Mouse (Mus musculus) forebrain, embryonic 15.5 days (tissue): ENCODE measurements around the gene Pacs1. TPM values are rescaled to one million over a fixed set of nuclear protein-coding genes. Genes with fewer than 3 reads are reported as not detected.
A peak's percentile ranks its signal among the peaks of the same experiment; 100 is the strongest.

Experiments used
- ATAC-seq: fragments of 200-750 bp; cut with Nextera tagmentation; replicated peaks from 2 replicates; pipeline ENCODE4 v1.8.0; 2017; ENCODE audit warnings: mild to moderate bottlenecking, moderate TSS enrichment, moderate library complexity
- H3K27ac ChIP-seq: fragments of 300-500 bp; sonication (generic); replicated peaks from 2 replicates; pipeline ENCODE4 v1.5.1; 2015; ENCODE audit warnings: mild to moderate bottlenecking, inconsistent platforms
- H3K27me3 ChIP-seq: fragments of 300-500 bp; sonication (generic); 2 replicates; pipeline ENCODE4 v1.6.1; 2015; ENCODE audit warnings: inconsistent platforms
- H3K36me3 ChIP-seq: fragments of 300-500 bp; sonication (generic); 2 replicates; pipeline ENCODE4 v1.6.1; 2015; ENCODE audit warnings: mild to moderate bottlenecking, inconsistent platforms
- H3K4me1 ChIP-seq: fragments of 300-500 bp; sonication (generic); 2 replicates; pipeline ENCODE4 v1.6.1; 2015; ENCODE audit warnings: inconsistent platforms
- H3K4me2 ChIP-seq: fragments of 300-500 bp; sonication (generic); replicated peaks from 2 replicates; pipeline ENCODE4 v1.6.1; 2015; ENCODE audit warnings: mild to moderate bottlenecking, inconsistent platforms
- H3K4me3 ChIP-seq: fragments of 300-500 bp; sonication (generic); 2 replicates; pipeline ENCODE4 v1.5.1; 2015; ENCODE audit warnings: mild to moderate bottlenecking, inconsistent platforms
- H3K9ac ChIP-seq: fragments of 300-500 bp; sonication (generic); replicated peaks from 2 replicates; pipeline ENCODE4 v1.6.1; 2015; ENCODE audit warnings: mild to moderate bottlenecking, inconsistent platforms
- H3K9me3 ChIP-seq: fragments of 300-500 bp; sonication (generic); 2 replicates; pipeline ENCODE4 v1.6.1; 2016; ENCODE audit warnings: inconsistent platforms
- WGBS: fragments of 180-500 bp; shearing (Covaris S2); methylation state at CpG from one replicate; pipeline ENCODE4 v1.1.7; 2015; ENCODE audit warnings: mixed read lengths; 5-methylcytosine and 5-hydroxymethylcytosine counted together
- polyA plus RNA-seq: library from polyadenylated mRNA; unstranded; fragments of >200 nt; fragmentation: Nextera tagmentation; extraction: Ambion mirVana; gene quantifications from 2 replicates; pipeline ENCODE4 v1.2.1, GENCODE M21; 2015

The Pacs1 gene
- polyA plus RNA-seq, 1 experiment from 2014 or later = 32.5 TPM

- peaks cover 24% of the 10 kb centered on the region for H3K36me3 ChIP-seq
- H3K27ac ChIP-seq = no peak overlapping the region
- H3K4me3 ChIP-seq = no peak overlapping the region
- H3K27me3 ChIP-seq = no peaks in the 10 kb centered on the region
- WGBS = 86% methylated on average over 4 of the region's 4 CpGs
- no peak for ATAC-seq
- no peaks in the 10 kb centered on the region for H3K4me1 ChIP-seq
- no peak overlapping the region for H3K4me2 ChIP-seq
- no peaks in the 10 kb centered on the region for H3K9me3 ChIP-seq
- no peak overlapping the region for H3K9ac ChIP-seq
Measured at GRCm38 (mm10) chr19:5131237-5131636, 141.7 kb downstream of the Pacs1 start.

GRCm38 (mm10) chr19:5129770-5130169 is 143.1 kb downstream of the Pacs1 start:
- Histone ChIP-seq H3K36me3 (peaks cover 17% of the 10 kb centered on the region), H3K4me2 (no peak overlapping the region), H3K27ac (no peak overlapping the region), H3K4me1 (no peaks in the 10 kb centered on the region), H3K9ac (no peak overlapping the region), H3K27me3 (no peaks in the 10 kb centered on the region), H3K9me3 (no peaks in the 10 kb centered on the region), H3K4me3 (no peak overlapping the region)
- 48% methylated on average over 1 of the region's 1 CpGs for WGBS
- no peak for ATAC-seq

- Histone ChIP-seq H3K36me3 (no peaks in the 10 kb centered on the region), H3K27ac (no peak overlapping the region), H3K4me3 (no peak overlapping the region), H3K27me3 (no peaks in the 10 kb centered on the region), H3K4me1 (peaks cover under 1% of the 10 kb centered on the region; the same call in 1 of the 2 replicates), H3K4me2 (no peak overlapping the region), H3K9ac (no peak overlapping the region), H3K9me3 (no peaks in the 10 kb centered on the region)
- WGBS = 69% methylated on average over 7 of the region's 7 CpGs
- no peak for ATAC-seq
Measured at GRCm38 (mm10) chr19:5124055-5124614, 148.8 kb downstream of the Pacs1 start.

- H3K27ac ChIP-seq = no peak overlapping the region
- no peak for ATAC-seq
- no peaks in the 10 kb centered on the region for H3K36me3 ChIP-seq
- no peaks in the 10 kb centered on the region for H3K9me3 ChIP-seq
- H3K4me2 ChIP-seq = no peak overlapping the region
- WGBS = 88% methylated on average over 3 of the region's 3 CpGs
- no peak overlapping the region for H3K4me3 ChIP-seq
- H3K4me1 ChIP-seq = peaks cover 8% of the 10 kb centered on the region
- H3K9ac ChIP-seq = no peak overlapping the region
- no peaks in the 10 kb centered on the region for H3K27me3 ChIP-seq
Measured at GRCm38 (mm10) chr19:5123241-5123640, 149.7 kb downstream of the Pacs1 start.

- H3K27me3 ChIP-seq = no peaks in the 10 kb centered on the region
- 70% methylated on average over 10 of the region's 10 CpGs for WGBS
Measured at GRCm38 (mm10) chr19:5122492-5122891, 150.4 kb downstream of the Pacs1 start.

GRCm38 (mm10) chr19:5118384-5118698 is 154.6 kb downstream of the Pacs1 start, which contains the start of gene Klc2:
Gene Klc2, minus strand, starts transcription at chr19:5118560.
- under 1% methylated on average over 18 of the region's 18 CpGs for WGBS
- Histone ChIP-seq H3K36me3 (peaks cover 5% of the 10 kb centered on the region), H3K4me2 (peak within 1 kb of the TSS; percentile 73), H3K9ac (peak within 1 kb of the TSS; percentile 92), H3K4me1 (peaks cover 20% of the 10 kb centered on the region), H3K27ac (peak within 1 kb of the TSS; percentile 91), H3K4me3 (peak within 1 kb of the TSS; percentile 99), H3K9me3 (no peaks in the 10 kb centered on the region), H3K27me3 (no peaks in the 10 kb centered on the region)
- ATAC-seq = no peak

More at GRCm38 (mm10) chr19:5122492-5122891, 150.4 kb downstream of the Pacs1 start:
- Histone ChIP-seq H3K4me1 (peaks cover 8% of the 10 kb centered on the region), H3K36me3 (no peaks in the 10 kb centered on the region), H3K9me3 (no peaks in the 10 kb centered on the region), H3K4me3 (no peak overlapping the region), H3K27ac (no peak overlapping the region), H3K4me2 (no peak overlapping the region), H3K9ac (no peak overlapping the region)
- no peak for ATAC-seq

GRCm38 (mm10) chr19:5117494-5118383 is 155.2 kb downstream of the Pacs1 start:
- no peaks in the 10 kb centered on the region for H3K27me3 ChIP-seq
- WGBS = under 1% methylated on average over 83 of the region's 83 CpGs
- H3K4me3 ChIP-seq = peak overlapping the region; percentile 99
- peak overlapping the region; percentile 73 for H3K4me2 ChIP-seq
- peaks cover 20% of the 10 kb centered on the region for H3K4me1 ChIP-seq
- no peaks in the 10 kb centered on the region for H3K9me3 ChIP-seq
- H3K9ac ChIP-seq = peak overlapping the region; percentile 92
- peak overlapping the region; percentile 91 for H3K27ac ChIP-seq
- peak; percentile 91 for ATAC-seq
- H3K36me3 ChIP-seq = peaks cover 6% of the 10 kb centered on the region

GRCm38 (mm10) chr19:5113783-5114182 is 159.1 kb downstream of the Pacs1 start:
- Histone ChIP-seq H3K27me3 (no peaks in the 10 kb centered on the region), H3K27ac (no peak overlapping the region), H3K9ac (no peak overlapping the region), H3K4me1 (peaks cover 16% of the 10 kb centered on the region), H3K9me3 (no peaks in the 10 kb centered on the region), H3K4me2 (no peak overlapping the region), H3K4me3 (no peak overlapping the region), H3K36me3 (peaks cover 46% of the 10 kb centered on the region)
- ATAC-seq = no peak
- WGBS = 95% methylated on average over 7 of the region's 7 CpGs

- no peak overlapping the region for H3K4me2 ChIP-seq
- H3K27ac ChIP-seq = no peak overlapping the region
- H3K9ac ChIP-seq = no peak overlapping the region
- H3K9me3 ChIP-seq = no peaks in the 10 kb centered on the region
- 73% methylated on average over 19 of the region's 19 CpGs for WGBS
- H3K4me3 ChIP-seq = no peak overlapping the region
- H3K36me3 ChIP-seq = peaks cover 54% of the 10 kb centered on the region
- peaks cover 16% of the 10 kb centered on the region for H3K4me1 ChIP-seq
- no peaks in the 10 kb centered on the region for H3K27me3 ChIP-seq
- ATAC-seq = no peak
Measured at GRCm38 (mm10) chr19:5109659-5110453, 163.1 kb downstream of the Pacs1 start.

GRCm38 (mm10) chr19:5108702-5109101 is 164.2 kb downstream of the Pacs1 start:
- Histone ChIP-seq H3K4me1 (peaks cover 16% of the 10 kb centered on the region), H3K4me3 (no peak overlapping the region), H3K36me3 (peaks cover 60% of the 10 kb centered on the region)

GRCm38 (mm10) chr19:5108271-5108575 is 164.7 kb downstream of the Pacs1 start:
- H3K9me3 ChIP-seq = no peaks in the 10 kb centered on the region
- no peak for ATAC-seq
- no peak overlapping the region for H3K27ac ChIP-seq
- WGBS = 33% methylated on average over 5 of the region's 5 CpGs
- H3K36me3 ChIP-seq = peaks cover 64% of the 10 kb centered on the region
- no peak overlapping the region for H3K4me3 ChIP-seq
- H3K4me2 ChIP-seq = no peak overlapping the region
- H3K27me3 ChIP-seq = no peaks in the 10 kb centered on the region
- H3K4me1 ChIP-seq = peaks cover 16% of the 10 kb centered on the region
- H3K9ac ChIP-seq = no peak overlapping the region

More at GRCm38 (mm10) chr19:5108702-5109101, 164.2 kb downstream of the Pacs1 start:
- Histone ChIP-seq H3K27me3 (no peaks in the 10 kb centered on the region), H3K27ac (no peak overlapping the region), H3K4me2 (no peak overlapping the region), H3K9me3 (no peaks in the 10 kb centered on the region), H3K9ac (no peak overlapping the region)
- ATAC-seq = no peak
- WGBS = 67% methylated on average over 4 of the region's 4 CpGs
